Mouse (Mus musculus): ENCODE results near the gene Slc25a41.

Gene Slc25a41

GRCm38 (mm10) chr17:57041554-57041953 is at the start of gene Slc25a41:
Gene Slc25a41 (minus strand): TSS chr17:57041654.
- H3K36me3 ChIP-seq (ENCODE audit: control insufficient read depth, insufficient read depth, low read length, poor library complexity, severe bottlenecking), result no peaks in the 10 kb centered on the region
- no peak for DNase-seq (ENCODE audit: low read depth, low spot score)

GRCm38 (mm10) chr17:57087049-57087832 is 45.8 kb upstream of the Slc25a41 start, which contains the start of gene Tubb4a:
Gene Tubb4a (minus strand): TSS chr17:57087782.
- no peak for DNase-seq (ENCODE audit: low read depth, low spot score)
- Histone ChIP-seq H3K27me3 (ENCODE audit: control insufficient read depth, insufficient read depth, low read length, poor library complexity, severe bottlenecking) (no peaks in the 10 kb centered on the region; the same call in 1 of the 2 replicates), H3K36me3 (ENCODE audit: control insufficient read depth, insufficient read depth, low read length, poor library complexity, severe bottlenecking) (no peaks in the 10 kb centered on the region; the same call in 1 of the 2 replicates)

More at GRCm38 (mm10) chr17:57041554-57041953, at the start of gene Slc25a41:
- no peaks in the 10 kb centered on the region for H3K27me3 ChIP-seq (ENCODE audit: control insufficient read depth, insufficient read depth, low read length, poor library complexity, severe bottlenecking)

- no peaks in the 10 kb centered on the region for H3K36me3 ChIP-seq (ENCODE audit: control insufficient read depth, insufficient read depth, low read length, poor library complexity, severe bottlenecking)
- no peaks in the 10 kb centered on the region; the same call in 1 of the 2 replicates for H3K27me3 ChIP-seq (ENCODE audit: control insufficient read depth, insufficient read depth, low read length, poor library complexity, severe bottlenecking)
- DNase-seq (ENCODE audit: low read depth, low spot score), result no peak
Observed at GRCm38 (mm10) chr17:57085970-57086757, 44.7 kb upstream of the Slc25a41 start.

DNA sequence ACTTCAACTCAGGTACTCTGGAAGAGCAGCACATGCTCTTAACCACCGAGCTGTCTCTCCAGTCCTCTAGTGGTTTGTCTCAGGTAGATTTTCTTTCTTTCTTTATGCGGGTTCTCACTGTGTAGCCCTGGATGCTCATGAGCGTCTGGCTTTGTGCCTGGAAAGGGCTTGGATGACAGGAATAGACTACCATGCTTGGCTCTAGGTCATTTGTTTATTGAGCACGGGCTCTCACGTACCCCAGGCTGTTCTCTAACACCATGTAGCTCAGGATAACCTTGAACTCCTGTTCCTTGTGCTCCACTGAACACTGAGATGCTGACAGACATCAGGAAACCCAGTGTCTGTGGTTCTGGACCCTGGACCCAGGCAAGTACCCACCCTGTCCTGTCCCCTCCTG is 41.0 kb upstream of the Slc25a41 start:
- no peaks in the 10 kb centered on the region for H3K27me3 ChIP-seq (ENCODE audit: control insufficient read depth, insufficient read depth, low read length, poor library complexity, severe bottlenecking)
- no peak for DNase-seq (ENCODE audit: low read depth, low spot score)
- no peaks in the 10 kb centered on the region for H3K36me3 ChIP-seq (ENCODE audit: control insufficient read depth, insufficient read depth, low read length, poor library complexity, severe bottlenecking)

DNA sequence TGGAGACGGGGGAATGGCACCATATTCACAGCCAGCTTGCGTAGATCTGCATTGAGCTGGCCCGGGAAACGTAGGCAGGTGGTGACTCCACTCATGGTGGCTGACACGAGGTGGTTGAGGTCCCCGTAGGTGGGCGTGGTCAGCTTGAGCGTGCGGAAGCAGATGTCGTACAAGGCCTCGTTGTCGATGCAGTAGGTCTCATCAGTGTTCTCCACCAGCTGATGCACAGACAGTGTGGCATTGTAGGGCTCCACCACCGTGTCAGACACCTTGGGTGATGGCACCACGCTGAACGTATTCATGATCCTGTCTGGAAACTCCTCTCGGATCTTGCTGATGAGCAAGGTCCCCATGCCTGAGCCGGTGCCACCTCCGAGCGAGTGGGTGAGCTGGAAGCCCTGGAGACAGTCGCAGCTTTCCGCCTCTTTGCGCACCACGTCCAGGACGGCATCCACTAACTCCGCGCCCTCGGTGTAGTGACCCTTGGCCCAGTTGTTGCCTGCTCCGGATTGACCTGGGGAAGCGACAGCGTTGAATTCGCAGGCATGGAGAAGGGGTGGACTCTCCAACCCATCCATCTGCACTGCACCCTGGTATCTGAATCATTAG is 39.9 kb upstream of the Slc25a41 start:
- H3K36me3 ChIP-seq (ENCODE audit: control insufficient read depth, insufficient read depth, low read length, poor library complexity, severe bottlenecking), result no peaks in the 10 kb centered on the region
- no peaks in the 10 kb centered on the region for H3K27me3 ChIP-seq (ENCODE audit: control insufficient read depth, insufficient read depth, low read length, poor library complexity, severe bottlenecking)
- no peak for DNase-seq (ENCODE audit: low read depth, low spot score)

DNA sequence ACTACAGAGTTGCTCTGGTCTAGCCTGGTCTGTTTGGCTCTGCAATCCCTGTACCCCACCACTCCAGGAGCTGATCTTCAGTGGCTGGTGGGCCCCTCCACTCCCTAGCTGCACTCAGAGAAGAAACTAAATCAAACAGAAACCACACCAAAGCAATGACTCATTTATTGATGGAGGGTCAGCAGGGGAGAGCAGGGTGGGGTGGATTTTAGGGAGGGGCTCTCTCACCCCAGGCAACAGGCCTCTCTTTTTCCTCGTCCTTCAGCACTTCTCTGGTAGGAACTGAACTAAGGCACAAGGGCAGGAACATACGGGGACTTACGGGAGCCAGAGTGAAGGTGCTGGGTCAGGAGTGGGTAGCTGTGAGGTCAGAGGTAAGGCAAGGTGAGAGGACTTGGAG is 38.5 kb upstream of the Slc25a41 start:
- H3K27me3 ChIP-seq (ENCODE audit: control insufficient read depth, insufficient read depth, low read length, poor library complexity, severe bottlenecking), result no peaks in the 10 kb centered on the region
- DNase-seq (ENCODE audit: low read depth, low spot score), result no peak
- no peaks in the 10 kb centered on the region for H3K36me3 ChIP-seq (ENCODE audit: control insufficient read depth, insufficient read depth, low read length, poor library complexity, severe bottlenecking)

- H3K36me3 ChIP-seq (ENCODE audit: control insufficient read depth, insufficient read depth, low read length, poor library complexity, severe bottlenecking), result no peaks in the 10 kb centered on the region
- peak; percentile 81 for DNase-seq (ENCODE audit: low read depth, low spot score)
- H3K27me3 ChIP-seq (ENCODE audit: control insufficient read depth, insufficient read depth, low read length, poor library complexity, severe bottlenecking), result no peaks in the 10 kb centered on the region
Observed at GRCm38 (mm10) chr17:57078336-57078735, 36.9 kb upstream of the Slc25a41 start, which contains the start of gene Dennd1c. Gene Dennd1c (minus strand): TSS chr17:57078514.

GRCm38 (mm10) chr17:57076916-57077315 is 35.5 kb upstream of the Slc25a41 start:
- DNase-seq (ENCODE audit: low read depth, low spot score), result no peak
- Histone ChIP-seq H3K27me3 (ENCODE audit: control insufficient read depth, insufficient read depth, low read length, poor library complexity, severe bottlenecking) (no peaks in the 10 kb centered on the region), H3K36me3 (ENCODE audit: control insufficient read depth, insufficient read depth, low read length, poor library complexity, severe bottlenecking) (no peaks in the 10 kb centered on the region)

DNA sequence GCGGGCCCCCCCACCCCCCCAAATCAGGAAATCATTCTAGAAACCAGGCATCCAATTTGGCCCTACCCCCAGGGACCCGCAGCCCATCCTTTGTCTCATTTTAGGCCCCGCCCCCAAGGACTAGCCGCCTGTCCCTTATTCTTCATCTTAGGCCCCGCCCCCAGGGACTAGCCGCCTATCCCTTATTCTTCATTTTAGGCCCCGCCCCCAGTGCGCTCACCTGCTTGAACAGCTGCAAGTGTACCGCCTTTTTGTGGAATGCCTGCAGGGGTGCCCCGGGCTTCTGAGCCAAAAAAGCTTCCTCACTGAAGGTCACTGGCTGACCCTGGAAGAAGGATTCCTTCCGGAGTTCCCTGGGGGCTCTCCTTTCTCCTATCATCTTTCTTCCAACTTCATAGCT is 29.2 kb upstream of the Slc25a41 start:
- Histone ChIP-seq H3K27me3 (ENCODE audit: control insufficient read depth, insufficient read depth, low read length, poor library complexity, severe bottlenecking) (no peaks in the 10 kb centered on the region), H3K36me3 (ENCODE audit: control insufficient read depth, insufficient read depth, low read length, poor library complexity, severe bottlenecking) (peaks cover 11% of the 10 kb centered on the region)
- no peak for DNase-seq (ENCODE audit: low read depth, low spot score)

GRCm38 (mm10) chr17:57070272-57070671 is 28.8 kb upstream of the Slc25a41 start:
- H3K36me3 ChIP-seq (ENCODE audit: control insufficient read depth, insufficient read depth, low read length, poor library complexity, severe bottlenecking), result peaks cover 11% of the 10 kb centered on the region
- no peak for DNase-seq (ENCODE audit: low read depth, low spot score)
- H3K27me3 ChIP-seq (ENCODE audit: control insufficient read depth, insufficient read depth, low read length, poor library complexity, severe bottlenecking), result no peaks in the 10 kb centered on the region

GRCm38 (mm10) chr17:57066908-57067307 is 25.5 kb upstream of the Slc25a41 start:
- no peak for DNase-seq (ENCODE audit: low read depth, low spot score)
- Histone ChIP-seq H3K36me3 (ENCODE audit: control insufficient read depth, insufficient read depth, low read length, poor library complexity, severe bottlenecking) (peaks cover 11% of the 10 kb centered on the region), H3K27me3 (ENCODE audit: control insufficient read depth, insufficient read depth, low read length, poor library complexity, severe bottlenecking) (no peaks in the 10 kb centered on the region)

GRCm38 (mm10) chr17:57063031-57063430 is 21.6 kb upstream of the Slc25a41 start:
- Histone ChIP-seq H3K36me3 (ENCODE audit: control insufficient read depth, insufficient read depth, low read length, poor library complexity, severe bottlenecking) (peaks cover 4% of the 10 kb centered on the region), H3K27me3 (ENCODE audit: control insufficient read depth, insufficient read depth, low read length, poor library complexity, severe bottlenecking) (no peaks in the 10 kb centered on the region)
- DNase-seq (ENCODE audit: low read depth, low spot score), result no peak

- DNase-seq (ENCODE audit: low read depth, low spot score), result no peak
- no peaks in the 10 kb centered on the region for H3K27me3 ChIP-seq (ENCODE audit: control insufficient read depth, insufficient read depth, low read length, poor library complexity, severe bottlenecking)
- peaks cover 4% of the 10 kb centered on the region for H3K36me3 ChIP-seq (ENCODE audit: control insufficient read depth, insufficient read depth, low read length, poor library complexity, severe bottlenecking)
Observed at GRCm38 (mm10) chr17:57062548-57062947, 21.1 kb upstream of the Slc25a41 start.

- H3K27me3 ChIP-seq (ENCODE audit: control insufficient read depth, insufficient read depth, low read length, poor library complexity, severe bottlenecking), result no peaks in the 10 kb centered on the region
- peaks cover 4% of the 10 kb centered on the region for H3K36me3 ChIP-seq (ENCODE audit: control insufficient read depth, insufficient read depth, low read length, poor library complexity, severe bottlenecking)
- DNase-seq (ENCODE audit: low read depth, low spot score), result peak; percentile 84
Observed at GRCm38 (mm10) chr17:57062011-57062521, 20.6 kb upstream of the Slc25a41 start.

All from splenic B cell, adult 2 months (primary cell).